Mouse (Mus musculus) liver, embryonic 13.5 days (tissue): Measurements from ENCODE around the gene Phka2. TPM values are rescaled to one million over a fixed set of nuclear protein-coding genes. Genes with fewer than 3 reads are reported as not detected.

Experiments
- ATAC-seq: fragments of 200-750 bp; cut with Nextera tagmentation; 2 replicates; pipeline ENCODE4 v1.8.0; 2017; ENCODE audit warnings: low read depth, mild to moderate bottlenecking, moderate number of reproducible peaks, moderate library complexity
- DNase-seq: peaks from one replicate; pipeline ENCODE4 v3.0.0; 2022
- H3K27ac ChIP-seq: fragments of 300-500 bp; sonication (generic); 2 replicates; pipeline ENCODE4 v1.5.1; 2015; ENCODE audit warnings: moderate library complexity, mild to moderate bottlenecking, inconsistent platforms
- H3K27me3 ChIP-seq: fragments of 300-500 bp; sonication (generic); 2 replicates; pipeline ENCODE4 v1.6.1; 2015; ENCODE audit warnings: mild to moderate bottlenecking, inconsistent platforms
- H3K36me3 ChIP-seq: fragments of 300-500 bp; sonication (generic); 2 replicates; pipeline ENCODE4 v1.6.1; 2015; ENCODE audit warnings: mild to moderate bottlenecking, inconsistent platforms
- H3K4me1 ChIP-seq: fragments of 300-500 bp; sonication (generic); replicated peaks from 2 replicates; pipeline ENCODE4 v1.6.1; 2015; ENCODE audit warnings: inconsistent platforms
- H3K4me2 ChIP-seq: fragments of 300-500 bp; sonication (generic); 2 replicates; pipeline ENCODE4 v1.6.1; 2015; ENCODE audit warnings: inconsistent platforms, mild to moderate bottlenecking, moderate library complexity
- H3K4me3 ChIP-seq: fragments of 300-500 bp; sonication (generic); replicated peaks from 2 replicates; pipeline ENCODE4 v1.5.1; 2015; ENCODE audit warnings: mild to moderate bottlenecking, inconsistent platforms
- H3K9ac ChIP-seq: fragments of 300-500 bp; sonication (generic); 2 replicates; pipeline ENCODE4 v1.6.1; 2015; ENCODE audit warnings: mild to moderate bottlenecking, inconsistent platforms
- H3K9me3 ChIP-seq: fragments of 300-500 bp; sonication (generic); replicated peaks from 2 replicates; pipeline ENCODE4 v1.6.1; 2016; ENCODE audit warnings: inconsistent platforms
- WGBS: fragments of 180-500 bp; shearing (Covaris S2); methylation state at CpG from one replicate; pipeline ENCODE4 v1.1.7; 2015; ENCODE audit not compliant: insufficient replicate concordance; 5-methylcytosine and 5-hydroxymethylcytosine counted together
- polyA plus RNA-seq: library from polyadenylated mRNA; unstranded; fragments of >200 nt; fragmentation: Nextera tagmentation; extraction: Ambion mirVana; gene quantifications from 2 replicates; pipeline ENCODE4 v1.2.1, GENCODE M21; 2015

Phka2 gene
- polyA plus RNA-seq, 1 experiment from 2014 or later = 9.1 TPM

DNA sequence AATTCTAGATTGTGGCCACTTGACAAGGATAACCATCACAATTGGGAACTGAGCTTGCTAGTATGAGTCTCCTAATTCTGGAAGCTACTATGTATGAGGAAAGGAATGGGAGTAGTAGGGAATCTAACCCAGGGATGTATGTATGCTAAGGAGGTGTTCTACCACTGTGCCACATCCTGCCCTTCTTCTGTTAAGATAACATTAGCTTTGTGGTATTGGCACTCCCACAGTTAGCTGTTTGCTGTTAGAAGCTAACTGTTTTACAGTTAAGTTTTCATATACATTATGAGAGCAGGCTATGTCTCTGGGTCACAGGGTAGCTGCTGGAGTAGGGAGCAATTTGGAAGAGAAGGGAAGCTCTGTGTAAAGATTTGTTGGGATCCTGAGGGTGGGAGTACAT lies 14.1 kb downstream of the Phka2 start:
- no peaks in the 10 kb centered on the region for H3K9me3 ChIP-seq
- ATAC-seq (no peak), DNase-seq (no peak)
- no peak overlapping the region for H3K4me2 ChIP-seq
- H3K4me3 ChIP-seq = no peak overlapping the region
- no peaks in the 10 kb centered on the region for H3K4me1 ChIP-seq
- no peak overlapping the region for H3K9ac ChIP-seq
- no peaks in the 10 kb centered on the region for H3K36me3 ChIP-seq
- no peak overlapping the region for H3K27ac ChIP-seq
- H3K27me3 ChIP-seq = no peaks in the 10 kb centered on the region

DNA sequence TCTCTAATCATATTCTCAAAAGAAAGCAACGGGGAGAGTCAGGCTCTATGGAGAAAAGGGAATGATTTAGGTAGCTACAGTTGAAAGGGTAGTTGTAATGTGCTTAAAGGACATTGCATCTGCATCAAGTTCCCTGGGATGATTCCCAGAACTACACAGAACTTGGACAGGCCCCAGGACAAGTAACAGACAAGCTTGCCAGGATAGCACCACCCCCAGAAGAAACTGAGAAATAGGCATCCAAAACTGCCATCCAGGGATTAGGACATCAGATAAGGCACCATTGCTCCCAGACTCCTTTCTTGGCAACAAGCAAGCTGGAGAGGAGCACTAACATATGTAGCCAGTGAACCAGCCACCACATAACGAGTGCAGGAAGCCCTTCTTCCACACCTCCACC lies 40.8 kb downstream of the Phka2 start:
- H3K27me3 ChIP-seq = no peaks in the 10 kb centered on the region
- WGBS = 51% methylated on average over 2 of the region's 2 CpGs
- peaks cover 10% of the 10 kb centered on the region for H3K36me3 ChIP-seq
- H3K9me3 ChIP-seq = no peaks in the 10 kb centered on the region
- DNase-seq (no peak), ATAC-seq (no peak)
- H3K9ac ChIP-seq = no peak overlapping the region
- H3K4me2 ChIP-seq = no peak overlapping the region
- H3K27ac ChIP-seq = no peak overlapping the region
- no peaks in the 10 kb centered on the region for H3K4me1 ChIP-seq
- no peak overlapping the region for H3K4me3 ChIP-seq

DNA sequence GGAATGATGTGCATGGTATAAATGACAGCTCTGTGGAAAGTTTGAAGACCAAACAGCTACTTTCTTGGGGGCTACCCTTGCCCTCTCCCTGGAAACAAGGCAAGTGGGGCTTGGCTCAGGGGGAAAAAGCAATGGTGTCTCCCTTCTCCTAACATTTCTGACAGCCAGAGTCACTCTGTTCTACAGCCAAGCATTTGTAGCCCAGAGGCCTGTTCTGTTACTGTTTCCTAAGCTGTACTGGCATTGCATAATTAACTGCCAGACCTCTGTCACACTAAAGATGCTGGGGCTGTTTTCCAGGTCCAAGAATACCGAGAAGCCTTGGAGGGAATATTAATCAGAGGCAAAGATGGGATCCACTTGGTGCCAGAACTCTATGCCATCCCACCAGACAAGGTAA lies 46.9 kb downstream of the Phka2 start:
- H3K27me3 ChIP-seq = no peaks in the 10 kb centered on the region; the same call in 1 of the 2 replicates
- no peaks in the 10 kb centered on the region for H3K4me1 ChIP-seq
- H3K4me2 ChIP-seq = no peak overlapping the region
- DNase-seq (no peak), ATAC-seq (no peak)
- 56% methylated on average over 1 of the region's 1 CpGs for WGBS
- H3K36me3 ChIP-seq = peaks cover 6% of the 10 kb centered on the region; the same call in 1 of the 2 replicates
- H3K9ac ChIP-seq = no peak overlapping the region
- H3K9me3 ChIP-seq = no peaks in the 10 kb centered on the region
- H3K27ac ChIP-seq = no peak overlapping the region
- no peak overlapping the region for H3K4me3 ChIP-seq

DNA sequence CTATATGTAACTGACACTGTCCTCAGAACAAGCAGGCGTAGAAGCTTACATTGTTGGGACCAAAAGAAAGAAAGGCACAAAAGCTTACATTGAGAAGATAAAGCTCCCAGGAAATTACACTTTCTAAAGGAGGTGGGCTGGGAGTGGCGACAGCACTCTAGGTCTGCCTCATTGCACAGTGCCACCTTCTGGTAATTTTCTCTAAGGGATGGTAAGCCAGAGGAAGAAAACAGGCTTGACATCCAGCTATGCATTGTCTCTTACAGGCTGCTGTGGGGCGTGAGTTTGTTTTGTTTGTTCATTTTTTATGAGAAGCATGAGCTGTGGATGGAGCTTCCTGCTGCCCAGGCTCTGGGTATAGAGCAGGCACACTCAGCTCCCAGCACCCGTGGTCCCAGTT lies 50.1 kb downstream of the Phka2 start:
- Histone ChIP-seq H3K4me3 (no peak overlapping the region), H3K4me2 (no peak overlapping the region), H3K9me3 (no peaks in the 10 kb centered on the region), H3K36me3 (peaks cover 4% of the 10 kb centered on the region; the same call in 1 of the 2 replicates), H3K4me1 (no peaks in the 10 kb centered on the region), H3K27ac (no peak overlapping the region), H3K27me3 (no peaks in the 10 kb centered on the region; the same call in 1 of the 2 replicates), H3K9ac (no peak overlapping the region)
- WGBS = 59% methylated on average over 4 of the region's 4 CpGs
- DNase-seq (no peak), ATAC-seq (no peak)

DNA sequence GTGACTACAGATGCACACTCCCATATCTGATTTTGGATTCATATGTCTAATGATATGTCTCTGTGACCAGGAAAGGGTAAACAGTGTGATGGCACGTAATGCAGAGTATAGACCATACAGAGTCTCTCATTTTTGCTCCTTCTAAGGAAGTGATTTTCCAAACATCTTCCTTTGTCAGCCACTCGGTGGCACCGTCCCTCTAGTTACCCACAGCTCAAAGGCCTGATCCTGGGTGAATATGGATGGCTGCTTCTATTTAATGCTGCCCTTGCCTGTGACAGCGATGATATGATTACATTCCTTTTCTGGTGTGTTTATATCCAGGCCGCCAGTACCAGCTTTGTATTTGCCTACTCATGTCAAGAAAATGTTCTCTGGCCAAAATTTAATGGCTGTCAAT lies 81.6 kb downstream of the Phka2 start:
- ATAC-seq (no peak), DNase-seq (no peak)
- Histone ChIP-seq H3K27me3 (no peaks in the 10 kb centered on the region), H3K4me1 (no peaks in the 10 kb centered on the region), H3K4me3 (no peak overlapping the region), H3K36me3 (peaks cover 6% of the 10 kb centered on the region; the same call in 1 of the 2 replicates), H3K27ac (no peak overlapping the region), H3K9ac (no peak overlapping the region), H3K4me2 (no peak overlapping the region), H3K9me3 (no peaks in the 10 kb centered on the region)
- WGBS = 72% methylated on average over 5 of the region's 5 CpGs

DNA sequence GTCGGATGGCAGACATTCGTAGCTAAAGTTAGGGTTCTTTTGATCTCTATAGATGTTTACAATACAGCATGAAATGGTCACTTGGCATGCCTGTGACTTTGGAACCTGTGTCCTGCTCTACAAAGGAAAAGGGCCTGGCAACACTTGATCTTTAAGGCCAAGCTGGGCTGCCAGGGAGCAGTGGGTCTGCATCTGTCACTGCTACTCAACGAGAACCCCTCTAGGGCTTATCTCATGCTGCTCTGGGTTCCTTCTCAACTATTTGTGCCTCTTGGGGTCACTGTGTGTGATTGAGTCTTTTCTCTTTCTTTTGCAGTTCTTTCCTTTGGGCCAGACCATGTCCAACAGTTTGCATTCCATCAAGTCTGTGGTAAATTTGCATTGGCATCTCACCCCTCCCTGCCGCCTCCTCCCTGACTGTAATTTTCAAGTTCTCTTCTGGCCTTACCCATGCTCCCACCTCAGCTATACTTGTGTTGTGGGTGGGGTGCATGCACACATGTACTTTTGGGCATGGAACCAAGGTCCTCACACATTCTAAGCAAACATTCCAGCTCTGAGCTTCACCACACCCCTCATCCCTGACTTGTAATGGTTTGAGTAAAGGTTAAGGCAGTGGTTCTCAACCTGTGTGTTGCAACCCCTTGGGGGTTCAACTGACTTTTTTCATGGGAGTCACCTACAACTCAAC lies 82.3 kb downstream of the Phka2 start:
- WGBS = 82% methylated on average over 4 of the region's 4 CpGs
- Histone ChIP-seq H3K27ac (no peak overlapping the region), H3K9ac (no peak overlapping the region), H3K4me2 (no peak overlapping the region), H3K9me3 (no peaks in the 10 kb centered on the region), H3K4me3 (no peak overlapping the region), H3K27me3 (no peaks in the 10 kb centered on the region), H3K4me1 (no peaks in the 10 kb centered on the region), H3K36me3 (peaks cover 6% of the 10 kb centered on the region; the same call in 1 of the 2 replicates)
- ATAC-seq (no peak), DNase-seq (no peak)

DNA sequence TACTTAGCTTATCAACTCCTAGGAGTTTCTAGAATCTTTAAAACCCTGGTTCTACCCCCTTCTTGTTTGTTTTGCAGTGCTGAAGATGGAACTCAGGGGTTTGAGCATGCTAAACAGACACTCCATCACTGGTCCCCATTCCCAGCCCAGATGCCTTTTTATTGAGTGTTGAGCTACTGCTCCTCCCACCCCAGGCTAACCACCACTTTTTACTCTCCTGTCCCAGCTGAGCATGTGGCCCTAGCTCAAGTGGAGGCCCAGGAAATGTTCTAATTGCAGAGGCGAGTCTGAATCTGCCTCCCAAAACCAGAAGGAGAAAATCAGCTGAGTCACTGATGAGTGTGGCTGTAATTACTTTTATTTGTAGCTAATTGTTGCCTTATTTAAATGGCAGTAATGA lies 83.1 kb downstream of the Phka2 start:
- peaks cover 9% of the 10 kb centered on the region for H3K36me3 ChIP-seq
- 46% methylated on average over 1 of the region's 1 CpGs for WGBS
- DNase-seq (no peak), ATAC-seq (no peak)
- H3K27ac ChIP-seq = no peak overlapping the region
- H3K9me3 ChIP-seq = no peaks in the 10 kb centered on the region
- H3K4me2 ChIP-seq = no peak overlapping the region
- no peak overlapping the region for H3K4me3 ChIP-seq
- H3K4me1 ChIP-seq = no peaks in the 10 kb centered on the region
- no peak overlapping the region for H3K9ac ChIP-seq
- H3K27me3 ChIP-seq = no peaks in the 10 kb centered on the region

DNA sequence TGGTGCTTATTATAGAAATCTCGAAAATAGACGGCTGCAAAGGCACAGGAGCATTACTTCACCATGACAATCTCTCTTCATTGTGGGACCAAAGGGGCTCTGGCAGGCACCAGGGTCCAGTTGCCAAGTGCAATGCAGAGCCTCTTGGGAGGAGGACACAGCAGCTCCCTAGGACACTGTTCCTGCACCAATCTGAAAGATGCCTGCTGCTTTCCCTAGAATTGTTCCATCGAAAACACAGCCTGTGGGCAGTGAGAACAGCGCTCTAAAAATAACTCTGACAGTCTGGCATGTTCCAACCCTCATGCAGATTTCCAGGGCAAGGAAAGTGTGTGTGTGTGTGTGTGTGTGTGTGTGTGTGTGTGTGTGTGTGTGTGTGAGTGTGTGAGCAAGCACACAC lies 86.6 kb downstream of the Phka2 start:
- 73% methylated on average over 4 of the region's 4 CpGs for WGBS
- no peak for DNase-seq
- H3K4me2 ChIP-seq = no peak overlapping the region
- peaks cover 9% of the 10 kb centered on the region for H3K36me3 ChIP-seq
- no peak overlapping the region for H3K9ac ChIP-seq
- no peaks in the 10 kb centered on the region for H3K27me3 ChIP-seq
- H3K9me3 ChIP-seq = no peaks in the 10 kb centered on the region
- no peaks in the 10 kb centered on the region for H3K4me1 ChIP-seq
- no peak overlapping the region for H3K27ac ChIP-seq
- no peak for ATAC-seq
- no peak overlapping the region for H3K4me3 ChIP-seq

DNA sequence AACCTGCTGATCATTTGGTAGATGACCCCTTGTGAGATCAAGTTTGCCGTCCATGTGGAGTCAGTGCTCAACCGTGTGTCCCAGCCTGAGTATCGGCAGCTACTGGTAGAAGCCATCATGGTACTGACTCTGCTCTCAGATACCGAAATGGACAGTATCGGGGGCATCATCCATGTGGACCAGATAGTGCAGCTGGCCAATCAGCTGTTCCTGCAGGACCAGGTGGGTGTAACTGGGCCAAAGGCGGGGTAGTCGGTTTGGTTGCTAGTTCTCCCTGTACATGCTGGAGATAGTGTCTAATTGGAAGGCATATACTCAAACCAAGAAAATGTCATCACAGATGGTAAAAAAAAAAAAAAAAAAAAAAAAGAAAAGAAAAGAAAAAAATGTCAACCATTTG lies 88.2 kb downstream of the Phka2 start:
- Histone ChIP-seq H3K9me3 (no peaks in the 10 kb centered on the region), H3K36me3 (peaks cover 9% of the 10 kb centered on the region), H3K4me1 (no peaks in the 10 kb centered on the region), H3K27me3 (no peaks in the 10 kb centered on the region), H3K9ac (no peak overlapping the region), H3K27ac (no peak overlapping the region), H3K4me3 (no peak overlapping the region), H3K4me2 (no peak overlapping the region)
- 84% methylated on average over 7 of the region's 7 CpGs for WGBS
- DNase-seq (no peak), ATAC-seq (no peak)

DNA sequence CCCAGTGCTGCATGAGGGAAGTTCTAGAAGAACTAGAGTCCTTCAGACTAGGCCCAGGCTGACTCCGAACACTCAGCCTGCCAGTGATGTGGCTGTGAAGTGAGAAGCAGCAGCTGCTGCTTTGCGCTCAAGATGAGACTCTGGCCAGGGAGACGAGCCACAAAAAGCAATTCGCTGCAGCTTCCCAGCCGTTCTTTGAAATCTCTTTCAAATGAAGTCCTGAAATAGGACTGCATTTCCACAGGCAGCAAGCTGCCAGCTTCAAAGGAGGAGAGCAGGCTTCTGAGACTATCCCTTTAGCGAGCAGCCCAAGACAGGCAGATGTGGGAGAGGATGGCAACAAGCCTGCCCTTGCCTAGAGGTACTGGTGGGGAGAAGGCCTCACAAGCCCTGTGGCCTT lies 91.0 kb downstream of the Phka2 start:
- WGBS = 73% methylated on average over 6 of the region's 6 CpGs

DNA sequence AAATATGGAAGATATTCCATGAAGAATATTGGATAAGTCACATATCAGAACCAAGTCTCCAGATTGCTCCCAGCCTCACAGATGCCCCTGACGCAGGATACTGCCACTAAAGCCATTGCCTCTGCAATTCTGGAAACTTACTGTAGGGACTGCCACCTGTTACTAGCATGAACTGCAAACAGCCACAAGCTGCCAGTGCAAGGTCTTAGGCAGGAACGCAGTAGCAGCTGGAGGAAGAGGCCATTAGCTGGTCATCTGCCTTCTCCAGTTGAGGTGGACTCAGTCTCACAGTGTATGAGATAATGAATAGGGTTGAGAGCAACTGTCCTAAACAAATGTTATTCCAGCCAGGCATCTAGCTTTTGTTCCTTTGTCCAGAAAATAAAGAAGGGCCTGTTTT lies 96.1 kb downstream of the Phka2 start:
- Histone ChIP-seq H3K27me3 (no peaks in the 10 kb centered on the region), H3K4me2 (no peak overlapping the region), H3K4me1 (no peaks in the 10 kb centered on the region), H3K36me3 (no peaks in the 10 kb centered on the region), H3K9ac (no peak overlapping the region), H3K27ac (no peak overlapping the region), H3K9me3 (no peaks in the 10 kb centered on the region), H3K4me3 (no peak overlapping the region)
- WGBS = 83% methylated on average over 2 of the region's 2 CpGs
- DNase-seq (no peak), ATAC-seq (no peak)

More for the DNA sequence above, 91.0 kb downstream of the Phka2 start:
- no peak overlapping the region for H3K27ac ChIP-seq
- peaks cover 3% of the 10 kb centered on the region for H3K36me3 ChIP-seq
- no peak overlapping the region for H3K9ac ChIP-seq
- no peaks in the 10 kb centered on the region for H3K9me3 ChIP-seq
- H3K4me1 ChIP-seq = no peaks in the 10 kb centered on the region
- no peak overlapping the region for H3K4me2 ChIP-seq
- ATAC-seq (no peak), DNase-seq (no peak)
- H3K4me3 ChIP-seq = no peak overlapping the region
- no peaks in the 10 kb centered on the region for H3K27me3 ChIP-seq
